Mouse (Mus musculus) stomach, postnatal 0 days (tissue): ENCODE measurements around the gene Olfr1411. TPM values are rescaled to one million over a fixed set of nuclear protein-coding genes. Genes with fewer than 3 reads are reported as not detected.

Experiments
- ATAC-seq: fragments of 200-750 bp; cut with Nextera tagmentation; 2 replicates; pipeline ENCODE4 v1.8.0; 2017; ENCODE audit not compliant: low FRiP score, low TSS enrichment
- DNase-seq: peaks from one replicate; pipeline ENCODE4 v3.0.0-alpha.2; 2016; ENCODE audit warnings: low spot score
- H3K27ac ChIP-seq: fragments of 300-500 bp; sonication (generic); replicated peaks from 2 replicates; pipeline ENCODE4 v1.5.1; 2014; ENCODE audit warnings: mild to moderate bottlenecking, control low read depth
- H3K27me3 ChIP-seq: fragments of 300-500 bp; sonication (generic); 2 replicates; pipeline ENCODE4 v1.6.1; 2014; ENCODE audit warnings: low read length; ENCODE audit not compliant: control insufficient read depth, insufficient read depth
- H3K36me3 ChIP-seq: fragments of 300-500 bp; sonication (generic); 2 replicates; pipeline ENCODE4 v1.6.1; 2014; ENCODE audit warnings: low read length, mixed read lengths; ENCODE audit not compliant: control insufficient read depth, insufficient read depth
- H3K4me1 ChIP-seq: fragments of 300-500 bp; sonication (generic); replicated peaks from 2 replicates; pipeline ENCODE4 v1.6.1; 2014; ENCODE audit warnings: antibody characterized with exemption; ENCODE audit not compliant: control insufficient read depth, insufficient read depth
- H3K4me2 ChIP-seq: fragments of 300-500 bp; sonication (generic); replicated peaks from 2 replicates; pipeline ENCODE4 v1.6.1; 2014; ENCODE audit warnings: low read depth, mild to moderate bottlenecking, control low read depth, moderate library complexity
- H3K4me3 ChIP-seq: fragments of 300-500 bp; sonication (generic); 2 replicates; pipeline ENCODE4 v1.5.1; 2014; ENCODE audit warnings: low read depth, low read length, control low read depth
- H3K9ac ChIP-seq: fragments of 300-500 bp; sonication (generic); 2 replicates; pipeline ENCODE4 v1.6.1; 2014; ENCODE audit warnings: mild to moderate bottlenecking, low read length, control low read depth, mixed read lengths
- H3K9me3 ChIP-seq: fragments of 300-500 bp; sonication (generic); 2 replicates; pipeline ENCODE4 v1.6.1; 2016; ENCODE audit warnings: low read length; ENCODE audit not compliant: control insufficient read depth
- CTCF ChIP-seq: IDR thresholded peaks from 2 replicates; pipeline ENCODE4 v1.5.1; 2016; ENCODE audit warnings: antibody characterized with exemption, low read depth, mild to moderate bottlenecking, moderate library complexity
- EP300 ChIP-seq: optimal IDR thresholded peaks from 2 replicates; pipeline ENCODE3; 2016; ENCODE audit warnings: antibody characterized with exemption
- WGBS: fragments of 180-500 bp; shearing (Covaris S2); extraction: QIAGEN DNeasy Blood & Tissue Kit; methylation state at CpG from one replicate; pipeline ENCODE4 v1.1.7; 2014; 5-methylcytosine and 5-hydroxymethylcytosine counted together
- polyA plus RNA-seq: library from polyadenylated mRNA; unstranded; fragments of >200 nt; fragmentation: Nextera tagmentation; extraction: Ambion mirVana; gene quantifications from 2 replicates; pipeline ENCODE4 v1.2.1, GENCODE M21; 2015

The Olfr1411 gene
- polyA plus RNA-seq, 1 experiment from 2014 or later: not detected

GRCm38 (mm10) chr1:92640393-92640792 is 46.2 kb downstream of the Olfr1411 start:
- Histone ChIP-seq H3K36me3 (peaks cover 11% of the 10 kb centered on the region), H3K4me3 (no peak overlapping the region), H3K9me3 (no peaks in the 10 kb centered on the region), H3K27ac (no peak overlapping the region), H3K9ac (0 out of 2 replicates have a peak overlapping the region, but pooled peaks have one; percentile 2), H3K27me3 (no peaks in the 10 kb centered on the region), H3K4me1 (peaks cover 3% of the 10 kb centered on the region; the same call in 1 of the 2 replicates), H3K4me2 (peak overlapping the region; percentile 96; the same call in 1 of the 2 replicates)
- ATAC-seq (no peak), DNase-seq (no peak)
- TF ChIP-seq EP300: no peak
- no peak for TF ChIP-seq CTCF
- WGBS: 80% methylated on average over 6 of the region's 6 CpGs

GRCm38 (mm10) chr1:92641514-92642272 is 47.5 kb downstream of the Olfr1411 start, which contains the start of gene Cops9:
Gene Cops9 (minus strand): TSS chr1:92641985.
- H3K27me3 ChIP-seq: no peaks in the 10 kb centered on the region
- H3K4me2 ChIP-seq: peak within 1 kb of the TSS; percentile 96
- TF ChIP-seq CTCF (no peak), EP300 (no peak)
- peak within 1 kb of the TSS; percentile 96 for H3K9ac ChIP-seq
- peak; percentile 92 for ATAC-seq
- H3K4me3 ChIP-seq: peak within 1 kb of the TSS; percentile 91
- H3K27ac ChIP-seq: peak within 1 kb of the TSS; percentile 84
- peaks cover 4% of the 10 kb centered on the region; the same call in 1 of the 2 replicates for H3K36me3 ChIP-seq
- no peaks in the 10 kb centered on the region for H3K9me3 ChIP-seq
- peak; percentile 93 for DNase-seq
- WGBS: 2% methylated on average over 50 of the region's 50 CpGs
- H3K4me1 ChIP-seq: peaks cover 3% of the 10 kb centered on the region; the same call in 1 of the 2 replicates

GRCm38 (mm10) chr1:92643691-92644090 is 49.5 kb downstream of the Olfr1411 start:
- no peak for DNase-seq
- Histone ChIP-seq H3K27me3 (no peaks in the 10 kb centered on the region), H3K9me3 (no peaks in the 10 kb centered on the region), H3K9ac (no peak overlapping the region), H3K4me3 (no peak overlapping the region), H3K27ac (no peak overlapping the region), H3K4me1 (peaks cover 3% of the 10 kb centered on the region; the same call in 1 of the 2 replicates), H3K4me2 (no peak overlapping the region), H3K36me3 (peaks cover 2% of the 10 kb centered on the region; the same call in 1 of the 2 replicates)
- ATAC-seq: no peak
- WGBS: 61% methylated on average over 4 of the region's 4 CpGs
- TF ChIP-seq EP300 (no peak), CTCF (no peak)

- H3K27ac ChIP-seq: no peak overlapping the region
- no peak overlapping the region for H3K4me3 ChIP-seq
- 79% methylated on average over 5 of the region's 5 CpGs for WGBS
- no peaks in the 10 kb centered on the region for H3K9me3 ChIP-seq
- DNase-seq (no peak), ATAC-seq (no peak)
- H3K4me2 ChIP-seq: no peak overlapping the region
- TF ChIP-seq EP300 (no peak), CTCF (no peak)
- no peaks in the 10 kb centered on the region for H3K36me3 ChIP-seq
- H3K4me1 ChIP-seq: peaks cover 3% of the 10 kb centered on the region; the same call in 1 of the 2 replicates
- H3K27me3 ChIP-seq: no peaks in the 10 kb centered on the region
- no peak overlapping the region for H3K9ac ChIP-seq
Measured at GRCm38 (mm10) chr1:92644916-92645315, 50.7 kb downstream of the Olfr1411 start.

GRCm38 (mm10) chr1:92646111-92646510 is 51.9 kb downstream of the Olfr1411 start:
- DNase-seq (no peak), ATAC-seq (no peak)
- Histone ChIP-seq H3K4me2 (no peak overlapping the region), H3K27ac (no peak overlapping the region), H3K9me3 (no peaks in the 10 kb centered on the region), H3K36me3 (no peaks in the 10 kb centered on the region), H3K27me3 (no peaks in the 10 kb centered on the region), H3K4me3 (no peak overlapping the region), H3K9ac (no peak overlapping the region), H3K4me1 (no peaks in the 10 kb centered on the region)
- WGBS: 48% methylated on average over 2 of the region's 2 CpGs
- TF ChIP-seq CTCF (no peak), EP300 (no peak)

- TF ChIP-seq EP300 (no peak), CTCF (no peak)
Measured at GRCm38 (mm10) chr1:92646601-92647000, 52.4 kb downstream of the Olfr1411 start.

More at GRCm38 (mm10) chr1:92646601-92647000, 52.4 kb downstream of the Olfr1411 start:
- DNase-seq (no peak), ATAC-seq (no peak)
- no peak overlapping the region for H3K9ac ChIP-seq
- no peaks in the 10 kb centered on the region for H3K4me1 ChIP-seq
- H3K4me2 ChIP-seq: no peak overlapping the region
- H3K27ac ChIP-seq: no peak overlapping the region
- H3K27me3 ChIP-seq: no peaks in the 10 kb centered on the region
- H3K4me3 ChIP-seq: no peak overlapping the region
- H3K36me3 ChIP-seq: no peaks in the 10 kb centered on the region
- H3K9me3 ChIP-seq: no peaks in the 10 kb centered on the region
- WGBS: 65% methylated on average over 7 of the region's 7 CpGs
